Mouse (Mus musculus) heart, postnatal 0 days (tissue): ENCODE results near the gene Sh2d1b2.

Experiments
- CTCF ChIP-seq: IDR thresholded peaks from 2 replicates; pipeline ENCODE4 v1.5.1; 2016; ENCODE audit warnings: antibody characterized with exemption, control low read depth, low read depth
- EP300 ChIP-seq: IDR thresholded peaks from 2 replicates; pipeline ENCODE4 v1.6.1; 2016; ENCODE audit warnings: antibody characterized with exemption, low read depth

GRCm38 (mm10) chr1:170188601-170189000 is 43.9 kb upstream of the Sh2d1b2 start:
- TF ChIP-seq CTCF: no peak
- TF ChIP-seq EP300: no peak
